Mouse (Mus musculus): Measurements from ENCODE around the gene Pif1. TPM values are rescaled to one million over a fixed set of nuclear protein-coding genes. Genes with fewer than 3 reads are reported as not detected.

The Pif1 gene
- total and polyA plus RNA-seq, 2 experiments from 2014 or later = 2.6 to 7.1 TPM

DNA sequence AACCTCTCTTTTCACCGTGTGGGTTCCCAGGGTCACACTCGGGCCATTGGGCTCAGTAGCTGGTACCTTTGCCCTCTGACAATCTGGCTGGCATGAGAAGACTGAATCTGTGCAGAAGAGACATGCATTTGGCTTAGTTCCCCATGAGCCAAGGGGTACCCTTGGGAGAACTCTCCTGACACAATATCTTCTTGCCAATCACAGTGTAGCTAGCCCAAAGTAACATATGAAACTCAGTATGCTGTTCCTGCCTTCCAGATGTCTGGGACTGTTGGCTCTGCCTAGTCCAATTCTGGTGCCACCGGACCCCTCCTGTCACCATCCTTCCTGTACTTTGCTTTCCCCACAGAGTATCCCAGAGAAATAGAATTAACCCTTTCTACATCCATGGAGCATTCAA is 37.8 kb upstream of the Pif1 start:
- TF ChIP-seq EP300 (IDR thresholded peaks at IDR 0.05; ENCODE audit: low read depth) = no peak
- TF ChIP-seq CTCF (IDR thresholded peaks at IDR 0.05; ENCODE audit: low read depth) = no peak
- H3K27ac ChIP-seq (ENCODE audit: low read depth) = no peak overlapping the region
- WGBS = 78% methylated on average over 3 of the region's 3 CpGs
- H3K36me3 ChIP-seq (replicated peaks; ENCODE audit: control insufficient read depth, insufficient read depth, low read length) = no peaks in the 10 kb centered on the region
- H3K9me3 ChIP-seq (replicated peaks; ENCODE audit: control insufficient read depth, low read length) = no peaks in the 10 kb centered on the region
- H3K4me2 ChIP-seq (ENCODE audit: low read depth, low read length) = no peak overlapping the region
- H3K27me3 ChIP-seq (ENCODE audit: control insufficient read depth, insufficient read depth, low read length) = no peaks in the 10 kb centered on the region
- H3K4me1 ChIP-seq (ENCODE audit: control insufficient read depth, insufficient read depth) = peaks cover 33% of the 10 kb centered on the region
- ATAC-seq (ENCODE audit: insufficient read depth, low read depth) (no peak), DNase-seq (ENCODE audit: low spot score) (no peak)
- no peak overlapping the region for H3K4me3 ChIP-seq (ENCODE audit: low read depth, low read length)
- no peak overlapping the region for H3K9ac ChIP-seq (replicated peaks; ENCODE audit: low read depth, low read length)

DNA sequence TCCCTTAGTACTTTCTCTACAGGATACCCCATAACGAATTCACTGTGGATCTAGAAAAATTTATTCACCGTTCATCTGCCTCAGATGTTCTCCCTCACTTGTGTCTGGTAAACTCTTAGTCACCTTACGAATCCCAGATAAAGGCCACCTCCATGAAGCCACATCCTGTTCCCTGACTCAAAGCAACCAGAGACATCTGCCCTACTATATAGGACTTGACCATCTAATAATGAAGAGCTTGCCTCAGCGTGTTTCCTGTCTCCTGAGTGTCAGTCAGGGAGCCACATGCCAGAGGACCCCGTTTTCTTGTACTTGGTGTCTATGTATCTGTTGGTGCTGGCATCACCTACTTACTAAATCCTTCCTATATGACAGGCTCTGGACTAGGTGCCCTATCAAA is 37.3 kb upstream of the Pif1 start:
- DNase-seq (ENCODE audit: low spot score) (no peak), ATAC-seq (ENCODE audit: insufficient read depth, low read depth) (no peak)
- H3K9ac ChIP-seq (replicated peaks; ENCODE audit: low read depth, low read length) = no peak overlapping the region
- no peak overlapping the region for H3K4me3 ChIP-seq (ENCODE audit: low read depth, low read length)
- WGBS = 71% methylated on average over 5 of the region's 5 CpGs
- peaks cover 33% of the 10 kb centered on the region for H3K4me1 ChIP-seq (ENCODE audit: control insufficient read depth, insufficient read depth)
- no peaks in the 10 kb centered on the region for H3K9me3 ChIP-seq (replicated peaks; ENCODE audit: control insufficient read depth, low read length)
- H3K36me3 ChIP-seq (replicated peaks; ENCODE audit: control insufficient read depth, insufficient read depth, low read length) = no peaks in the 10 kb centered on the region
- no peak overlapping the region for H3K4me2 ChIP-seq (ENCODE audit: low read depth, low read length)
- H3K27ac ChIP-seq (ENCODE audit: low read depth) = peak overlapping the region; percentile 85
- TF ChIP-seq EP300 (IDR thresholded peaks at IDR 0.05; ENCODE audit: low read depth) (no peak), CTCF (IDR thresholded peaks at IDR 0.05; ENCODE audit: low read depth) (no peak)
- no peaks in the 10 kb centered on the region for H3K27me3 ChIP-seq (ENCODE audit: control insufficient read depth, insufficient read depth, low read length)

- Histone ChIP-seq H3K27me3 (ENCODE audit: control insufficient read depth, insufficient read depth, low read length) (no peaks in the 10 kb centered on the region), H3K9ac (replicated peaks; ENCODE audit: low read depth, low read length) (no peak overlapping the region), H3K27ac (ENCODE audit: low read depth) (peak overlapping the region; percentile 85), H3K4me3 (ENCODE audit: low read depth, low read length) (no peak overlapping the region), H3K4me2 (ENCODE audit: low read depth, low read length) (no peak overlapping the region), H3K36me3 (replicated peaks; ENCODE audit: control insufficient read depth, insufficient read depth, low read length) (no peaks in the 10 kb centered on the region), H3K9me3 (replicated peaks; ENCODE audit: control insufficient read depth, low read length) (no peaks in the 10 kb centered on the region), H3K4me1 (ENCODE audit: control insufficient read depth, insufficient read depth) (peaks cover 33% of the 10 kb centered on the region)
- DNase-seq (ENCODE audit: low spot score) = no peak
- ATAC-seq (ENCODE audit: insufficient read depth, low read depth) = peak; percentile 7; the same call in 1 of the 2 replicates
- no peak for TF ChIP-seq EP300 (IDR thresholded peaks at IDR 0.05; ENCODE audit: low read depth)
- no peak for TF ChIP-seq CTCF (IDR thresholded peaks at IDR 0.05; ENCODE audit: low read depth)
- WGBS = 18% methylated on average over 7 of the region's 7 CpGs
These were observed 36.7 kb upstream of the Pif1 start for GRCm38 (mm10) chr9:65550079-65550831.

DNA sequence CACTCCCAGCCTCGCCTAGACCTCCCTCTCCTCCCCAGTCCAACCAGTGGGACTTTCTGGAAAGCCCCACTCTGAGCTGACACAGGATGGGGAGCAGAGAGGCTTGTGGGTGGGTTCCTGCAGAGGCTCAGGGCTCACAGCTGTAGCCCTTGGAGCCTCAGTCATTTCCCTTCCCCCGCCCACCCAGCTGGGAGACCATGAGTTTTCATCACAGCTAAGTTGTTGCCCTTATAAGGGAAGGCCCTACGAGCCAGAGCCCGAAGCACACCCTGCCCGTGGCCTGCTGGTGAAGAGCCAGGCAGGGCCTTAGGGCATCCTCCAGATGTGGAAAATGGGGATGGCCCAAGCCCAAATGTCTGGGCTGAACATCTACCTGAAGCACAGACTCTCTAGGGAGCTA is 35.9 kb upstream of the Pif1 start:
- H3K27me3 ChIP-seq (ENCODE audit: control insufficient read depth, insufficient read depth, low read length) = no peaks in the 10 kb centered on the region
- H3K9ac ChIP-seq (replicated peaks; ENCODE audit: low read depth, low read length) = no peak overlapping the region
- H3K27ac ChIP-seq (ENCODE audit: low read depth) = peak overlapping the region; percentile 85
- H3K4me2 ChIP-seq (ENCODE audit: low read depth, low read length) = no peak overlapping the region
- peak; percentile 84 for ATAC-seq (ENCODE audit: insufficient read depth, low read depth)
- TF ChIP-seq EP300 (IDR thresholded peaks at IDR 0.05; ENCODE audit: low read depth) (no peak), CTCF (IDR thresholded peaks at IDR 0.05; ENCODE audit: low read depth) (no peak)
- H3K9me3 ChIP-seq (replicated peaks; ENCODE audit: control insufficient read depth, low read length) = no peaks in the 10 kb centered on the region
- peaks cover 26% of the 10 kb centered on the region for H3K4me1 ChIP-seq (ENCODE audit: control insufficient read depth, insufficient read depth)
- H3K4me3 ChIP-seq (ENCODE audit: low read depth, low read length) = no peak overlapping the region
- DNase-seq (ENCODE audit: low spot score) = peak; percentile 79
- WGBS = 7% methylated on average over 5 of the region's 5 CpGs
- H3K36me3 ChIP-seq (replicated peaks; ENCODE audit: control insufficient read depth, insufficient read depth, low read length) = peaks cover 5% of the 10 kb centered on the region

DNA sequence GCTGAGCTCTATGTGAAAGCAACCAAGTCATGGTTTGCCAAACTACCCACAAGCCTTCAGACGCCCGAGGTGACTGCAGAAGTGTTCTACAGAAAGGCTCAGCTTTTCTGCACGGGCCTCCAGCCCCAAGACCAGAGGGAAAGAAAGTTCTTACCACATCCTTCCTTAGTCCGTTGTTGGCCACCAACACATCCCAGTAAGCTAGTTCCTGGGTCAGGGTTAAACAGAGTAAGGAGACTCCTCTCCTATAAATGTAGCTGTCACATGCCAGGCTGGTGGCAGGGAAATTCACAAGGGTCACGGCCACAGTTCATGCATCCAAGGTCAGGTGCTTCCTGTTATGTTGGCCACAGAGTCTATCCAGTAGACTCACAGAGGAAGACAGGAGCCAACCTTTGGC is 34.8 kb upstream of the Pif1 start:
- peaks cover 16% of the 10 kb centered on the region for H3K36me3 ChIP-seq (replicated peaks; ENCODE audit: control insufficient read depth, insufficient read depth, low read length)
- peak overlapping the region; percentile 52 for H3K27ac ChIP-seq (ENCODE audit: low read depth)
- H3K9ac ChIP-seq (replicated peaks; ENCODE audit: low read depth, low read length) = no peak overlapping the region
- no peaks in the 10 kb centered on the region for H3K27me3 ChIP-seq (ENCODE audit: control insufficient read depth, insufficient read depth, low read length)
- 63% methylated on average over 5 of the region's 5 CpGs for WGBS
- no peak for ATAC-seq (ENCODE audit: insufficient read depth, low read depth)
- DNase-seq (ENCODE audit: low spot score) = no peak
- no peaks in the 10 kb centered on the region for H3K9me3 ChIP-seq (replicated peaks; ENCODE audit: control insufficient read depth, low read length)
- no peak overlapping the region for H3K4me3 ChIP-seq (ENCODE audit: low read depth, low read length)
- no peak overlapping the region for H3K4me2 ChIP-seq (ENCODE audit: low read depth, low read length)
- H3K4me1 ChIP-seq (ENCODE audit: control insufficient read depth, insufficient read depth) = peaks cover 25% of the 10 kb centered on the region
- TF ChIP-seq EP300 (IDR thresholded peaks at IDR 0.05; ENCODE audit: low read depth) (no peak), CTCF (IDR thresholded peaks at IDR 0.05; ENCODE audit: low read depth) (no peak)

DNA sequence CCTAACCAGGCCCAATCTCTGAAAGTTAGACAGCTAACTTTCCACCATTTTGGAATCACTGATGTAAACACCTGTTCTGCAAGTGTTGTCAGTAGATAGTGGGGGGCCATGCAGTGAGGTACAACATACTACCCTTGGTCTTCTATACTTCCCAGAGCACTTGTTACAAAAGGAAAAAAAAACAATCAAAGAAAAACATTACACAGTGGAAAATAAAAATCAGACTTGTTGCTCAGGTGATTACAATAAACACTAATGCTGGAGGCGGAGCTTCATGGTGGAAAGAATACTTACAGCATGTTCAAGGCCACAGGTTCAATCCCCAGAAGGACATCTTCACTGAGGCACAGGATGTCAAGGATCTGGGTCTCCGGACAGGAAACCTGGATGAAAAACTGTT is 34.2 kb upstream of the Pif1 start:
- Histone ChIP-seq H3K9me3 (replicated peaks; ENCODE audit: control insufficient read depth, low read length) (no peaks in the 10 kb centered on the region), H3K27me3 (ENCODE audit: control insufficient read depth, insufficient read depth, low read length) (no peaks in the 10 kb centered on the region), H3K36me3 (replicated peaks; ENCODE audit: control insufficient read depth, insufficient read depth, low read length) (peaks cover 21% of the 10 kb centered on the region), H3K9ac (replicated peaks; ENCODE audit: low read depth, low read length) (no peak overlapping the region), H3K27ac (ENCODE audit: low read depth) (no peak overlapping the region), H3K4me2 (ENCODE audit: low read depth, low read length) (no peak overlapping the region), H3K4me3 (ENCODE audit: low read depth, low read length) (no peak overlapping the region), H3K4me1 (ENCODE audit: control insufficient read depth, insufficient read depth) (peaks cover 25% of the 10 kb centered on the region)
- DNase-seq (ENCODE audit: low spot score) (no peak), ATAC-seq (ENCODE audit: insufficient read depth, low read depth) (no peak)
- TF ChIP-seq CTCF (IDR thresholded peaks at IDR 0.05; ENCODE audit: low read depth) (no peak), EP300 (IDR thresholded peaks at IDR 0.05; ENCODE audit: low read depth) (no peak)
- 94% methylated on average over 2 of the region's 2 CpGs for WGBS
